Mouse (Mus musculus) small intestine, adult 2 months (tissue): ENCODE data around the gene Ptbp2.
A peak's percentile ranks its signal among the peaks of the same experiment; 100 is the strongest.

Experiments used
- CTCF ChIP-seq: fragments of 200-500 bp; IDR thresholded peaks from 2 replicates; pipeline ENCODE4 v1.5.1; 2012; ENCODE audit warnings: low read depth, mild to moderate bottlenecking, control low read depth, inconsistent platforms, low read length, moderate library complexity, mixed read lengths; ENCODE audit not compliant: insufficient replicate concordance, insufficient read length; ENCODE audit errors: extremely low read depth
- POLR2A ChIP-seq: fragments of 200-500 bp; IDR thresholded peaks from 2 replicates; pipeline ENCODE4 v1.6.1; 2012; ENCODE audit warnings: low read depth, mild to moderate bottlenecking, control low read depth, inconsistent platforms, low read length, moderate library complexity

GRCm38 (mm10) chr3:119782946-119783701, 1.1 kb downstream of the Ptbp2 start:
- TF ChIP-seq CTCF = no peak
- 0 out of 2 replicates have a peak, but pooled peaks have one; percentile 23 for TF ChIP-seq POLR2A
